ENCODE assay signal across 8 mouse cellular contexts in genomic region chr1:39530258-39530943, GRCm38 (mm10). TPM values are rescaled to one million over a fixed set of nuclear protein-coding genes. Genes with fewer than 3 reads are reported as not detected.
A peak's percentile ranks its signal among the peaks of the same experiment; 100 is the strongest.
DNase-seq lines count a peak whose midpoint lies in the region; ATAC-seq lines count a peak whose summit lies in the region.

No protein-coding gene starts in this region.

- H3K4me1 ChIP-seq in hindbrain, embryonic 10.5 days (replicated peaks), result peaks cover 20% of the 10 kb centered on the region; the same call in 1 of the 2 replicates
- H3K4me1 ChIP-seq in hindbrain, embryonic 13.5 days (replicated peaks), result peaks cover 4% of the 10 kb centered on the region
- no peaks in the 10 kb centered on the region for H3K4me1 ChIP-seq in embryonic facial prominence, embryonic 11.5 days (ENCODE audit: control insufficient read depth, insufficient read depth, low read length)

- no peaks in the 10 kb centered on the region for H3K27me3 ChIP-seq in hindbrain, embryonic 10.5 days (ENCODE audit: insufficient read depth, poor library complexity, severe bottlenecking)
- 0 out of 2 replicates have a peak, but pooled peaks cover 7% of the 10 kb centered on the region for H3K27me3 ChIP-seq in hindbrain, embryonic 13.5 days
- H3K27me3 ChIP-seq in embryonic facial prominence, embryonic 11.5 days (ENCODE audit: control insufficient read depth, insufficient read depth, low read length), result no peaks in the 10 kb centered on the region

- no peak for ATAC-seq in hindbrain, embryonic 13.5 days (ENCODE audit: low FRiP score)
- no peak for ATAC-seq in embryonic facial prominence, embryonic 11.5 days (replicated peaks; ENCODE audit: insufficient number of reproducible peaks, low FRiP score, low TSS enrichment, low read depth)
- peak; percentile 79 for ATAC-seq in megakaryocyte progenitor cell, adult 5-6 weeks (replicated peaks; ENCODE audit: poor library complexity)

- no peak overlapping the region for H3K4me2 ChIP-seq in hindbrain, embryonic 13.5 days
- H3K4me2 ChIP-seq in embryonic facial prominence, embryonic 11.5 days (ENCODE audit: low read depth, low read length), result no peak overlapping the region

- H3K36me3 ChIP-seq in hindbrain, embryonic 10.5 days, result no peaks in the 10 kb centered on the region
- no peaks in the 10 kb centered on the region for H3K36me3 ChIP-seq in hindbrain, embryonic 13.5 days
- H3K36me3 ChIP-seq in embryonic facial prominence, embryonic 11.5 days (replicated peaks; ENCODE audit: control insufficient read depth, insufficient read depth, low read depth, low read length), result no peaks in the 10 kb centered on the region

- no peaks in the 10 kb centered on the region for H3K9me3 ChIP-seq in hindbrain, embryonic 10.5 days
- H3K9me3 ChIP-seq in hindbrain, embryonic 13.5 days, result no peaks in the 10 kb centered on the region
- H3K9me3 ChIP-seq in embryonic facial prominence, embryonic 11.5 days (replicated peaks; ENCODE audit: control insufficient read depth, low read length), result no peaks in the 10 kb centered on the region

- WGBS in hindbrain, embryonic 10.5 days, result 38% methylated on average over 13 of the region's 13 CpGs
- 37% methylated on average over 13 of the region's 13 CpGs for WGBS in hindbrain, embryonic 13.5 days
- 38% methylated on average over 13 of the region's 13 CpGs for WGBS in embryonic facial prominence, embryonic 11.5 days

- no peak overlapping the region for H3K27ac ChIP-seq in hindbrain, embryonic 10.5 days
- no peak overlapping the region for H3K27ac ChIP-seq in hindbrain, embryonic 13.5 days
- H3K27ac ChIP-seq in embryonic facial prominence, embryonic 11.5 days (replicated peaks; ENCODE audit: low read depth, low read length), result no peak overlapping the region

- peak; percentile 67 for DNase-seq in hindbrain, embryonic 10.5 days (ENCODE audit: low spot score)
- DNase-seq in adrenal gland, postnatal 4 days (ENCODE audit: low spot score in 2 of 2), result peak; percentile 39 to 54
- DNase-seq in embryonic facial prominence, embryonic 11.5 days (ENCODE audit: low spot score), result peak; percentile 84
- DNase-seq in heart, postnatal 14 days, result peak; percentile 80 to 91
- DNase-seq in left cerebral cortex, adult 11 months (ENCODE audit: low spot score), result peak; percentile 69
- peak; percentile 45 to 69 for DNase-seq in spleen, postnatal 36 days (ENCODE audit: low spot score in 2 of 2)

- H3K4me3 ChIP-seq in hindbrain, embryonic 10.5 days, result no peak overlapping the region
- no peak overlapping the region for H3K4me3 ChIP-seq in hindbrain, embryonic 13.5 days
- H3K4me3 ChIP-seq in embryonic facial prominence, embryonic 11.5 days (ENCODE audit: low read depth, low read length), result no peak overlapping the region

- H3K9ac ChIP-seq in hindbrain, embryonic 13.5 days, result no peak overlapping the region
- no peak overlapping the region for H3K9ac ChIP-seq in embryonic facial prominence, embryonic 11.5 days (replicated peaks; ENCODE audit: low read length)

- intact Hi-C loops in heart, postnatal 14 days (cut with DNase I), result loop anchor here (2.0 to 10.0 kb wide), 3 partner anchors 336 to 1666 kb away; partner anchors contain the start of genes Npas2 and Tsga10

RNA-seq across cellular contexts. Expression of gene Cnot11, which starts 4.4 kb away (rescaled TPM):
- 26.2 and 26.9 TPM in 2 replicates for polyA plus RNA-seq in hindbrain, embryonic 10.5 days (2016; fragmentation: Nextera tagmentation; extraction: Ambion mirVana)
- polyA plus RNA-seq in hindbrain, embryonic 13.5 days (2015; fragmentation: Nextera tagmentation; extraction: Ambion mirVana), result 13.8 and 15.7 TPM in 2 replicates
- 10 to 100 TPM; 26.3 to 28.7 TPM for total RNA-seq in adrenal gland, postnatal 4 days (2021)
- polyA plus RNA-seq in embryonic facial prominence, embryonic 11.5 days (2014; fragmentation: Nextera tagmentation; extraction: Ambion mirVana), result 31.6 and 34.8 TPM in 2 replicates
- total RNA-seq in heart, postnatal 14 days (2021), result 10 to 100 TPM; 14.7 to 15.7 TPM
- total RNA-seq in megakaryocyte progenitor cell, adult 5-6 weeks (2015), result 24.4 and 32.5 TPM in 2 replicates
- total RNA-seq in megakaryocyte progenitor cell, adult 5-6 weeks (2017), result 25.4 and 29.1 TPM in 2 replicates

RNA-seq across cellular contexts. Expression of gene Rnf149, which starts 46.8 kb away (rescaled TPM):
- 21.0 and 27.0 TPM in 2 replicates for polyA plus RNA-seq in hindbrain, embryonic 10.5 days (2016; fragmentation: Nextera tagmentation; extraction: Ambion mirVana)
- 27.7 and 28.5 TPM in 2 replicates for polyA plus RNA-seq in hindbrain, embryonic 13.5 days (2015; fragmentation: Nextera tagmentation; extraction: Ambion mirVana)
- 10 to 100 TPM; 49.6 to 57.4 TPM for total RNA-seq in adrenal gland, postnatal 4 days (2021)
- polyA plus RNA-seq in embryonic facial prominence, embryonic 11.5 days (2014; fragmentation: Nextera tagmentation; extraction: Ambion mirVana), result 25.2 and 27.7 TPM in 2 replicates
- 10 to 100 TPM; 10.8 to 11.5 TPM for total RNA-seq in heart, postnatal 14 days (2021)
- 22.3 and 27.5 TPM in 2 replicates for total RNA-seq in megakaryocyte progenitor cell, adult 5-6 weeks (2015)
- total RNA-seq in megakaryocyte progenitor cell, adult 5-6 weeks (2017), result 32.7 and 35.9 TPM in 2 replicates

RNA-seq across cellular contexts. Expression of gene Tbc1d8, which starts 51.8 kb away (rescaled TPM):
- 5.9 and 6.3 TPM in 2 replicates for polyA plus RNA-seq in hindbrain, embryonic 10.5 days (2016; fragmentation: Nextera tagmentation; extraction: Ambion mirVana)
- polyA plus RNA-seq in hindbrain, embryonic 13.5 days (2015; fragmentation: Nextera tagmentation; extraction: Ambion mirVana), result 8.2 and 8.5 TPM in 2 replicates
- total RNA-seq in adrenal gland, postnatal 4 days (2021), result 10 to 100 TPM; 10.1 to 10.8 TPM
- polyA plus RNA-seq in embryonic facial prominence, embryonic 11.5 days (2014; fragmentation: Nextera tagmentation; extraction: Ambion mirVana), result 4.6 and 5.5 TPM in 2 replicates
- 1 to 10 TPM; 6.6 to 7.6 TPM for total RNA-seq in heart, postnatal 14 days (2021)
- 27.7 and 29.1 TPM in 2 replicates for total RNA-seq in megakaryocyte progenitor cell, adult 5-6 weeks (2015)
- total RNA-seq in megakaryocyte progenitor cell, adult 5-6 weeks (2017), result 13.0 and 15.9 TPM in 2 replicates
